Mouse (Mus musculus) olfactory bulb, adult 2 months (tissue): ENCODE measurements at regions not wholly inside any gene's neighbourhood (a gene's known extent, or its start where the extent isn't known, plus 50 kb on each side); places are given as distances from the start of the nearest gene placed in this dataset.

Source experiments
- CTCF ChIP-seq: fragments of 200-500 bp; IDR thresholded peaks from 2 replicates; pipeline ENCODE4 v1.5.1; 2012; ENCODE audit warnings: low read depth, mild to moderate bottlenecking, low read length, moderate library complexity; ENCODE audit not compliant: insufficient read depth
- POLR2A ChIP-seq: fragments of 200-500 bp; IDR thresholded peaks from 2 replicates; pipeline ENCODE4 v1.6.1; 2012; ENCODE audit warnings: mild to moderate bottlenecking, low read depth, low read length, moderate library complexity; ENCODE audit not compliant: insufficient read depth

GRCm38 (mm10) chr10:97160892-97161291 lies 318.5 kb upstream of the Dcn start:
- TF ChIP-seq POLR2A = no peak
- no peak for TF ChIP-seq CTCF
